Mouse (Mus musculus): ENCODE results near the gene Bcas3.

Bcas3 gene

GRCm38 (mm10) chr11:85850758-85851157 lies 497.8 kb downstream of the Bcas3 start:
- DNase-seq, result no peak

DNA sequence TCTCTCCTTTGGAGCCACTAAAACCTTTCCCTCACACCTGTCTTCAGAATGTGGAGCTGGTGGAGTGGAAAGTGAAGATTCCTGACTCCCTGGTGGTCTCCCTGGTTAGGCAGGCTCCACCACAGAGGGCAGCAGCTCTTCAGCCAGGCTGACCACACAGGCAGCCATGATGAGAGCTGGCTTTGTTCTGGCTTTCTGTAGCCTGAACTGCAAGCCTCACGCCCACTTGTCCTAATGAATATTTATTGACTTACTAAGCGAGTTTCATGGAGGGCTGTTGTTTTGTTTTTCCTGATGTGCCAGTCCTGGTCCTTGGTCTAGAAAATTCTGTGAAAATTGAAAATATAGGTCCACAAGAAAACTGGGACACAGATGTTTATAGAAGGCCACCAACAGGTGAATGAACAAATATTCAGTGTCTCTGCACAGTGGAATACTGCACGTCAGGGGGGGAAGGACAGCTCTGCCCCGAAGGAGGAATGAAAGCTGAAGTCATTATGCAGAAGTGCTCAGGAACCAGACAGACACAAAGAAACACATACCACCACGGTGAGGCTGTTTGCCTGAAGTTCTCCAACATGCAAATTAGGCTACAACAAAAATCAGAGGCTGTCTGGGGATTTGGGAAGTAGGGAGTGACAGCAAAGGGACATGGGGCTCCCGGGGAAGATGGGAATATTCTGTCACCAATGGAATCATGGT lies 505.2 kb downstream of the Bcas3 start:
- no peak for DNase-seq

GRCm38 (mm10) chr11:85864363-85864762 lies 511.4 kb downstream of the Bcas3 start:
- no peak for DNase-seq

All from right cerebral cortex, adult 18-20 months (tissue).